Mouse (Mus musculus) E14TG2a.4 (cell line): ENCODE data around the gene Akap13.

Experiments
- CTCF ChIP-seq: conservative IDR thresholded peaks from 2 replicates; pipeline ENCODE4 v1.5.1; 2014; ENCODE audit warnings: low read length
- NANOG ChIP-seq: IDR thresholded peaks from 2 replicates; pipeline ENCODE4 v1.6.1; 2014; ENCODE audit warnings: borderline replicate concordance, low read length, mixed read lengths

- TF ChIP-seq CTCF (no peak), NANOG (no peak)
Observed at GRCm38 (mm10) chr7:75431043-75431442, 24.3 kb upstream of the Akap13 start.
